Mouse (Mus musculus): ENCODE results near the gene Defa17. TPM values are rescaled to one million over a fixed set of nuclear protein-coding genes. Genes with fewer than 3 reads are reported as not detected.

Gene Defa17
- not detected in 2 replicates for polyA plus RNA-seq (2012; rRNA removed)

DNA sequence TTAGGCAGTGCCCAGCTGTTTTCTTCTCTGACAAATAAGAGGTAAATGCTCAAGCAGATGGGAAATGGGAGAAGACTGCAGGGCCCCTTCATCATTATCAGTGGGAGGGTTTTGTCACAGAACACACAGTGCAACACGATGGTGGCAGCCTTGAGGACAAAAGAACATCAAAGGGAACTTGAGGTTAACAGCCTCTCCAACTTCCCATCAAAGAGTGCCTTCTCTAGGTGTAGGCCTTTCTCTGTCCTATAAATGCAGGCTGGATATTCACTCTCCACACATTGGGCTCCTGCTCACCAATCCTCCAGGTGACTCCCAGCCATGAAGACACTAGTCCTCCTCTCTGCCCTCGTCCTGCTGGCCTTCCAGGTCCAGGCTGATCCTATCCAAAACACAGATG, at the start of gene Defa17:
TSS of gene Defa17 (plus strand) at position 301 of the 400 bp plus-strand sequence.

DNA sequence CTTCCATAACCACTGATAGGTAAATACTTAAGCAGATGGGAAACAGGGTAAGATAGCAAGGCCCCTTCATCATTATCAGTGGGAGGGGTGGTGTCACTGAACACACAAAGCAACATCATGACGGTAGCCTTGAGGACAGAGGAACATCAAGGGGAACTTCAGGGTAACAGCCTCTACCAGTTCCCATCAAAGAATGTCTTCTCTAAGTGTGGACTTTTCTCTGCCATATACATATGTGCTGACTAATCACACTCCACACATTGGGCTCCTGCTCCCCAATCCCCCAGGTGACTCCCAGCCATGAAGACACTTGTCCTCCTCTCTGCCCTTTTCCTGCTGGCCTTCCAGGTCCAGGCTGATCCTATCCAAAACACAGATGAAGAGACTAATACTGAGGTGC, 37.7 kb upstream of the Defa17 start, which contains the start of gene Defa26:
TSS of gene Defa26 (plus strand) at position 301 of the 400 bp plus-strand sequence.

DNA sequence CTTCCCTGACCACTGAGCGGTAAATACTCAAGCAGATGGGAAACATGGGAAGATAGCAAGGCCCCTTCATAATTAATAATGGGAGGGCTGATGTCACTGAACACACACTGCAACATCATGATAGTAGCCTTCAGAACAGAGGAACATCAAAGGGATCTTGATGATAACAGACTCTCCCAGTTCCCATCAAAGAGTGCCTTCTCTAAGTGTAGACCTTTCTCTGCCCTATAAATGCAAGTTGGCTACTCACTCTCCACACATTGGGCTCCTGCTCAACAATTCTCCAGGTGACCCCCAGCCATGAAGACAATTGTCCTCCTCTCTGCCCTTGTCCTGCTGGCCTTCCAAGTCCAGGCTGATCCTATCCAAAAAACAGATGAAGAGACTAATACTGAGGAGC, 9.9 kb downstream of the Defa17 start, which contains the start of gene Defa34:
TSS of gene Defa34 (plus strand) at position 301 of the 400 bp plus-strand sequence.

DNA sequence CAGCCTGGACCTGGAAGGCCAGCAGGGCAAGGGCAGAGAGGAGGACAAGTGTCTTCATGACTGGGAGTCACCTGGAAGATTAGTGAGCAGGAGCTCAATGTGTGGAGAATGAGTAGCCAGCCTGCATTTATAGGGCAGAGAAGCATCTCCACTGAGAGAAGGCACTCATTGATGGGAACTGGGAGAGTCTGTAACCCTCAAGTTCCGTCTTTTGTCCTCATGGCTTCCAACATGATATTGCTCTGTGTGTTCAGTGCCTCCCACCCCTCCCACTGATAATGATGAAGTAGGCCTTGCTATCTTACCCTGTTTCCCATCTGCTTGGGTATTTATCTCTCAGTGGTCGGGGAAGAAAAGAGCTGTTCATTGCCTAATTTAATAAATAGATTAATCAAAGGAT, 48.0 kb downstream of the Defa17 start, which contains the start of gene AY761184:
TSS of gene AY761184 (minus strand) at position 101 of the 400 bp plus-strand sequence.

Other genes starting within 250 kb of the Defa17 start
- not detected in 2 replicates for gene Defa36, start 228.4 kb upstream of the Defa17 start, polyA plus RNA-seq (2012; rRNA removed)
- gene Gm7849, start 199.2 kb upstream of the Defa17 start, polyA plus RNA-seq (2012; rRNA removed): not detected in 2 replicates
- gene Defa20, start 146.5 kb upstream of the Defa17 start, polyA plus RNA-seq (2012; rRNA removed): not detected in 2 replicates
- not detected in 2 replicates for gene Defa32, start 126.7 kb upstream of the Defa17 start, polyA plus RNA-seq (2012; rRNA removed)
- gene Defa37, start 90.4 kb upstream of the Defa17 start, polyA plus RNA-seq (2012; rRNA removed): not detected in 2 replicates
- gene Defa28, start 72.8 kb upstream of the Defa17 start, polyA plus RNA-seq (2012; rRNA removed): not detected in 2 replicates
- gene Gm7861, start 61.3 kb upstream of the Defa17 start, polyA plus RNA-seq (2012; rRNA removed): not detected in 2 replicates
- gene Defa26, start 37.6 kb upstream of the Defa17 start, polyA plus RNA-seq (2012; rRNA removed): not detected in 2 replicates
- gene Defa34, start 10.0 kb downstream of the Defa17 start, polyA plus RNA-seq (2012; rRNA removed): not detected in 2 replicates
- not detected in 2 replicates for gene AY761184, start 47.9 kb downstream of the Defa17 start, polyA plus RNA-seq (2012; rRNA removed)
- not detected in 2 replicates for gene Defa24, start 78.7 kb downstream of the Defa17 start, polyA plus RNA-seq (2012; rRNA removed)
- gene Defb50, start 167.8 kb downstream of the Defa17 start, polyA plus RNA-seq (2012; rRNA removed): not detected in 2 replicates
- gene Defb2, start 184.1 kb downstream of the Defa17 start, polyA plus RNA-seq (2012; rRNA removed): not detected in 2 replicates
- not detected in 2 replicates for gene Defb10, start 203.1 kb downstream of the Defa17 start, polyA plus RNA-seq (2012; rRNA removed)
- gene Defb9, start 229.6 kb downstream of the Defa17 start, polyA plus RNA-seq (2012; rRNA removed): not detected in 2 replicates

Measured in colon, adult 2 months (tissue).